Mouse (Mus musculus) naive thymus-derived CD4-positive, alpha-beta T cell, adult 2 months (primary cell): ENCODE results near the gene Rnf38.

Experiments
- DNase-seq: peaks from one replicate; pipeline ENCODE4 v3.0.0-alpha.2; 2011; ENCODE audit warnings: low read depth

Gene Rnf38

DNA sequence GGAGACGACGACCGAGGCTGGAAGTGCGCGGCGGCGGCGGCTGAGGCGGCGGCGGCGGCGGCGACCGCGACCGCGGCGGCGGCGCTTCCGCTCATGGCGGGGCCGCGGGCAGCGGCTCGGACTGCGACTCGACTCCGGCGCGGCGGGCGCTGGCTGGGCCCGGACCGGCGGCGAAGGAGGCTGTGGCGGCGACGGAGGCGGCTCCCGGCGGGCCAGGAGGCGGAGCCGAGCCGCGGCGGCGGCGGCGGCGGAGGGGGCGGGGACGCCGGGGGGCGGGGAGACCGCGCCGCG is at the start of gene Rnf38:
TSS of gene Rnf38 (minus strand) at position 77 of the 291 bp plus-strand sequence.
- no peak for DNase-seq

DNA sequence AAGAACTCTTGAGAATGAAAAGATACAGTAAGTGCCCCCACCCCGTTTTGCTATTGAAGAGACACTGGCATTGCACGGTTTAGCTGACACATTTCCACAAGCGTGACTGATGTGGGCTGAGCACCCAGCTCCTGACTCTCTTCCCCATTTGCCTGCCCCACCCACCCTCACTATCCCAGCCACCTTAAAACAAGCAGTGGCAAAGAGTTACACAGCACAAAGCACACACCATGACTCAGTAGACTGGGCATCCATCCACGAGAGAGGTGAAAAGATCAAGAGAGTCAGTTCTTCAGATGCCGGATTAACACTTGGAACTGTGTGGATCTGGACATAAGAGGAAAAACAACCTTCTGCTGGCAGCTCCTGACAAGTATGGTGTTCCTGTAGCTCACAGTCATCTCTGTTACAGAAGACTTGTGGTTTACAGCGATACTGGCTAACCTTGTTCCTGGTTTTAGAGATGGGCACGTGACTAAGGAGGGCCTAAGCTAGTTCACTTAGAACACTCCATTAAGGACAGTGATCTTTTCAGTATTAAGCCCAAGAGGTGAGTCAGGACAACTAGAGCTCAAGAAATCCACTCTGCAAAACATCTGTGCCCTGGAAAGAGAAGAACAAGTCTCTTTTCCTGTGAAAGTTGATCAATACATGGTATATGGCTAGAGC is 48.1 kb upstream of the Rnf38 start:
- DNase-seq: no peak

DNA sequence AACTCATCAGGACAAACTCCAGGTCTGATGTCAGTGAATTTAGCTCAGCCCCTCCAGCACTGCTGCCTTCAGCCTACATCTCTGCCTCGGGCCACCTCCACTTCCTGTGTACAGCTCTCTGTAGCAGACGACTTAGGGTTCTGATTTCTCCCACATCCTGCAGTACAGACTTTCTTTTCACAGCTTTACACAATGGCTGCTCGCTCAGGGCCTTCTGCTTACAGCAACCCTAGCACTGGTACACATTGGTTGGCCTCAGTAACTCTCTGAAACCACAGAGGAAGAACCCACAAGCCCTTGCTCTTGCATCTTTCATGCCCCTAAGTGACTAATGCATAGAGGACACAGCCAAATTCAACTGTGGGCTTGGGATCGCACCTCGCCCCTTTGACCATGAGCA is 37.5 kb upstream of the Rnf38 start:
- DNase-seq: peak; percentile 82

DNA sequence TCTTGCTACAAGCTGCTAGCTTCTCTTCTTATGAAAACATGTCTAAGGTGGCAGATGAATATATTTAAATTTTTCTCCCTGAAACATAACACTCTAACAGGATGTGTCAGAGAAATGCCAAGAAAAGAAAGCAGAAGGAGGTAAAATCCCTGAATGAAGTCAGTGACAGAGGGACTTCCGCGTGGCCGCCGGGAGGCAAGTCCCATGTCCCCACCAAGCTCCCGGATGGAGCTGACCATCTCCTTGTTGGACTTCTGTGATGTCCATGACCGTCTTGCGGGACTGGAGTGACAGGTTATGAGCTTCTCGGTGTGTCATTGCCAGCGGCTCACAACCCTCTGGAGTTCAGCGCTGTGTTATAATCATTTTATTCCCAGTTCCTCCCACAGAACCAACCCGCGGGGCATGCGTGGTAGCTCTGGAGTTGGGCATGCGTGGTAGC is 35.8 kb upstream of the Rnf38 start:
- DNase-seq: no peak

DNA sequence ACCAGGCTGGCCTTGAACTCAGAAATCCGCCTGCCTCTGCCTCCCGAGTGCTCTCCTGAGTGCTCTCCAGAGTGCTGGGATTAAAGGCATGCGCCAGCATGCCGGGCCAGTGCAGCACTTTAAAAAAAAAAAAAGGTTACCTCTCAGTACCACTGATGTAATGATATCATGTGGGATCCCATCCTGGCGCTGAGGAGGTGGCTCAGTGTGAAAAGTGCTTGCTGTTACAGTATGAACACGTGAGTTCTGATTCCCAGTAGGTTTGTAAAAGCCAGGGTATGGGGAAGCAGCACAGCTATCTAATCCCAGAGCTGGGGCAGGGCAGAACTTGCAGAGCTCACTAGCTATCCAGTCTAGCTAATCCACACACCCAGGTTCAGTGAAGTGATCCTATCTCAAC is 33.8 kb upstream of the Rnf38 start:
- DNase-seq: no peak

DNA sequence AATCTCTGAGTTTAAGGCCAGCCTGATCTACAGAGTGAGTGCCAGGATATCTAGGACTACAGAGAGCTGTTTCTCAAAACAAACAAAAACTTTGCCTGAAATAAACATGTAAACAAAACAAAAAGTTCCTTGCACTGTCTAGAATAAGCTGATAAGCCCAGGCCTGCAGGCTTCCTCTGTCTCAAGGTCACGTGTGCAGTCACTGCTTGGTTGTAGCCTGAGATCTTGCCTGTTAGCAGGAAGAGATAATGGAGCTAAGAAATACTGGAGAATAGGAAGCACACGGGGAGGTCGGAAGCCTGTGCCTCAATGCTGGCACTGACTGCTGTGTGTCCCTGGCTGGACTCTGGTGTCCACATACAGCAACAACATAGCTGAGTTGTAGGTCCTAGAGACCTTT is 31.9 kb upstream of the Rnf38 start:
- no peak for DNase-seq

DNA sequence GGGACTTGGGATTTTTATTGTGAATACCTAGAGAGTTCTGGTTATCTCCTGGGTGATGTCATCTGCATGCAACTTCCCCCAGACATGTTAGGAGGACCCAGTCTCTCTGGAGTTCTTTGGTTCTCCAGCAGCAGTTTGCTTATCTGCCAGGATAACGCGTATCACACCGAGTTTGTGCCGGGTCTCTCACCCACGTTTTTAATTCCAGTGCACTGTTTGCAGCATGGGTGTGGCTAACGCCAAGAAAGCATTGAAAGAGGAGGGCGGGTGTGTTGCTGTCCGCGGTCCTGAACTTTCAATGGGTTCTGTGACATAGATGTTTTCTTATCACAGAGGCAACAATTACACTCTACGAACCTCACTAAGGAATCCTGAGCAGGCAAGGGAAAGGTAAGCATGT is 26.7 kb upstream of the Rnf38 start:
- DNase-seq: peak; percentile 71

DNA sequence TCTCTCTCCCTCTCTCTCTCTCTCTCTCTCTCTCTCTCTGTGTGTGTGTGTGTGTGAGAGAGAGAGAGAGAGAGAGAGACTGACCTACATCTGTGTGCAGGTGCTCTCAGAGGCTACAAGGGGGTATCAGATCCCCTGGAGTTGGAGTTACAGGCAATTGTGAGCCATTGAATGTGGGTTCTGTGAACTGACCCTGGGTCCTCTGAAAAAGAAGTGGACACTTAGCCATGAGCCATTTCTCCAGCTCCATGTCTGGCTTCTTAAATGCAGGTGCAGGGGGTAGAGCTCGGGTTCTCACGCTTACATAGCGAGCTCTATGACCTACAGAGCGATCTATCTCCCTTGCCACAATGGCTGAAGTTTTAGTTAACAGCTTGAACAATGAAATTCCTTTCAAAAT is 25.5 kb upstream of the Rnf38 start:
- DNase-seq: no peak

DNA sequence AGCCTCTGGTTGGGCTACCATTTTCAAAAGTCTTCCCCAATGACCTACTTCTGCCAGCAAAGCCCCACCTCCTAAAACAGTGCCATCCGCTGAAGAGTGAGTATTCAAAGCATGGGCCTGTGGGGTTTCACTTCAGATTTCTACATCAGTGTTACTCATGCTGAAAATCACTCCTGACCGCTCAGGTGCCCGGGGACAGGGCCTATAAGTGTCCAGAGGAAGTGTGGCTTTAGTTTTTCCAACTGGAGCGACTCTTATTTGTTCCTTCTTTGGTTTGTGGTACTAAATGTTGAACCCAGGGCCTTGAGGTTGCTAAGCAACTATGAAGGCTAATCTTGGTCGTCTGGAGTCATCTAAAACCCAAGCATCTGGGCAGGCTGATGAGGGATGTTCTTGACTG is 21.0 kb upstream of the Rnf38 start:
- DNase-seq: no peak

DNA sequence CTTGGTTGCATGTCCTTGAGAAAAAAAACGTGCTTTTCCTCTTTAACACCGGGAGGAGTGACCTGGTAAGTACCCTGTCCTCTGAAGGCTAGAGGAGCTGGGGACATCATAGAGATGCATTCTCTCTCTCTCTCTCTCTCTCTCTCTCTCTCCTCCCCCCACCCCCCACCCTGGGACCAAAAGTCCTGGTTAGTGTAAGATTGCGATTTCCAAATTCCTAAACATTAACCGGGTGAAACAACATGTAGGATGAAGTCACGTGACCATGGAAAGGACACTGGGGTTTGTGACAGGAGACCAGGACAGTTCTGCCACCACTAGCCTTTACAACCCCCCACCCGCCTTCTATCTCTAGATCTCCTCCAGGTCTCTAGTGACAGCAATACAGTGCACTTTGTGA is 19.6 kb upstream of the Rnf38 start:
- no peak for DNase-seq

DNA sequence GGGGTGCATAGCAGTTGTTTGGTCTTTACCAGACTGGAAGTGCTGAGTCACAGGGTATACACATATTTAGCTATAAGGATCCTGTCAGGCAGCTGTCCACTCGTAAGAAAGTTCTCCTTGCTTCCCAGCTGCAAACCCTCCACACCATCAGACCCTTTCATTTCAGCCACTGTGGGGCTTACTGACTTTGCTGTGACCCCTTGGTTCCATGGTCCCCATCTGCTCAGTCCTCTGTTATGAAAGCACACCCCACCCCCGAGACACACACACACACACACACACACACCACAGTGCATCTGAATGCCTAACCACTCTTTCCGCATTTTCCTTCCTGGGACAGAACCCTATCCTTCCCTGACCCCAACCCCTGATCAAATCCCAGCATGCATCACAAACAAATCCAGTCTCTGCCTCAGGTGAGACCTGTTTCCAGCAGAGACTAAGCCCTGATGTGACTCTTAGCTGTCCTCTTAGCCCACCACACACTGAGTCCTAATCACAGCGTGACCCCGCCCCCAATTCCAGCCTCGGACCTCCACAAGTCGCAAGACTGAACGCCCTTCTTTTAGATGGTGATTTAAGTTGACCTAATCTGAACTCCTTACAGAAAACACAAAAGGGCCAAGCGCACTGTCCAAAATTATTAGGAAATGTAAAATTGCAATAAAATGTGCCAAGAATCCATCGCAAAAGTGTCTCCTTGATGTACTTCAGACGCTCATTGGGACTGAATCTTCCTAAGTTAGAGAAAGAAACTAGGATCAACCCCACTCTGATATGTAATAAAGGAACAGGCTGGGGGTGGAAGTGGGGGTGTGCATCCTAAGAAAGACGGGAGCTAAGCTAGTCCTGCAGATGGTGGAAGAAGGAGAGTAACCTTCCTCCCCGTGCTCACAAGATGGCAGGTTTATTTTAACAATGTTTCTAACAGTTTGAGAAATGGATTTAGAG is 18.7 kb upstream of the Rnf38 start:
- no peak for DNase-seq

DNA sequence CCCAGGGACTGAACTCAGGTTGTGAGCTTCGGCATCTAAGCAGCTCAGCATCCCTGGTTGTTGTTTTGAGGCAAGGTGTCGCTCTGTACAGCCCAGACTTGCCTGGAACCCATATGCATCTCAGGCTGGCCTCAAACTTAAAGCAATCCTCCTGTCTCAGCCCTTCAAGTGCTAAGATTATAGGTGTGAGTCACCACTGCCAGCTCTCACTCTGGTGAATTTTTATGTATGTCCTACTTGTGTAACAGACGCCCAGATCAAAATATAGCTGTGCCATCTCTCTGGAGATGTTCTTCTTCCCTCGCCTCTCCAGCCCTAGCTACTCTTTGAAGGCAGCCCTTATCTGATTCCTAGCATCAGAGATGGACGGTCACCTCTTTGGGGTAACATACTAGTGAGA is 17.9 kb upstream of the Rnf38 start:
- no peak for DNase-seq

DNA sequence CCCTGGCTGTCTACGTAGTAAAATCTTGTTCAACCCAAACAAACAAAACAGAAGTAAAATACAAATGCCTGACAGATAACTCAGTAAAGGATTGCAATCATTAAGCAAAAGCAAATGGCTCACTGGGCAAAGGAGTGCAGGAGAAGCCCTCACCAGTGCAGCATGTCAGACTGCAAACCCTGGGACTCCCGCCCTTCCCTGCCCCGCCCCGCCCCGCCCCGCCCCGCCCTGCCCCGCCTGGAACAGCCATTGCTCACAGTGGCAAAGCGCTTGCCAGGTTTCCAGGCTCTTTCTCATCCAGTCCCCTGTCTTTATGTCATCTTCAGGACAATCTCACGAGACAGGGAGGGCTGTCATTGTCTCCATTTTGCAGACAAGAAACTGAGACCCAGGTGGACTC is 16.1 kb upstream of the Rnf38 start:
- DNase-seq: no peak

DNA sequence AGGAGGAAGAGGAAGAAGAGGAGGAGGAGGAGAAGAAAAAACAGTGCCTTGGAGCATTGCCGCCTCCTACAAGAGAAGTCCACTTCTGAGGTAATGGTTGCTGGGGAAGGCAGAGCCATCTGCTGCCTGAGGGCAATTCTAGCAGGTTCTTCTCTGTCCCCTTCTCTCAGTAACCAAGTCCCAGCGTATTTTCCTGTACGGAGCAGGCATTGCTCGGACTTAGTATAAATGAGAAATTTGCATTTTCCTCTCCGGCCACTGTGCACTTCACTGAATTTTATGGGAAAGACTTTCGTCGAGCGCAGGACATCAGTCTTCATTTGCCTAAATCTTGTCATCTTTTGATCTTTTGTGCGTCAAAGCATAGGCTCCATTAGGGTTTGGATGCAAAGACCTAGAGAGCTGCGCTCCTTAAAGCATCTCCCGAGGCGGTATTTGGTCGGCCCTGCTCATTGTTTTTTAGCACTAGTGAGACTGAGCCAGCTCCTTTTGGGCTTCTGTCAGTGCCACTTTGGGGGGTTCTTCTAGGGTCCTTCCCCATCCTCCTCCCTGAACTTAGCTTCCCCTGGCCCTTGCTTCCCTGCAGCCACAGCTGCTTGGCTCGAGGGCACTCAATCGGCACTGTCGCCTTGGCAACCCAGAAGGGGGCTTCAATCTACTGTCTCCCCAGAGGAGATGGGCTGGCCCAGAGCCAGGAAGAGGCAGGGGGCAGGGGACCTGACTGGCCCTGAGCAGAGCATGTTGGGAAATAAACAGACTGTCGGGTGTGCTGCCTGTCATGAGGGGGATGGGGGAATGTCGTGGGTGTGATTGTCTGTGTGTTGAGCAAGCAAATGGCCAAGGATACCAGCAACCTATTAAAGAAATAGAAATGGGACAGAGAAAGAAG is 13.7 kb upstream of the Rnf38 start:
- no peak for DNase-seq

DNA sequence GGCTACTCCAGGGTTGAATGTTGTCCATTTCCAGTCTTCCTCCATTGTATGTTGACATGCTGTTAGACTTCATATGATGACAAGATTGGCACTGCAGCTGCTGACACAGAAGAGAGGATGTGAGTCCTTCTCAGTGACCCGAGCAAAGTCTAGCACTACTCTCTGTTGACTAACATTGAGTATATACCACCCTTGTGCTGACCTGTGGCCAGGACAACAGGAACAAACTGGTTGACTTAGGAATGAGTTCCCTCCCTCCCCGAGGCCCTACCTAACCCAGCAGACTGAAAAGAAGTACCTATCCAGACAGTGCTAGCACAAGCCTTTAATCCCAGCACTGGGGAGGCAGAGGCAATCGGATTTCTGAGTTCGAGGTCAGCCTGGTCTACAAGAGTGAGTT is 12.7 kb upstream of the Rnf38 start:
- DNase-seq: no peak

DNA sequence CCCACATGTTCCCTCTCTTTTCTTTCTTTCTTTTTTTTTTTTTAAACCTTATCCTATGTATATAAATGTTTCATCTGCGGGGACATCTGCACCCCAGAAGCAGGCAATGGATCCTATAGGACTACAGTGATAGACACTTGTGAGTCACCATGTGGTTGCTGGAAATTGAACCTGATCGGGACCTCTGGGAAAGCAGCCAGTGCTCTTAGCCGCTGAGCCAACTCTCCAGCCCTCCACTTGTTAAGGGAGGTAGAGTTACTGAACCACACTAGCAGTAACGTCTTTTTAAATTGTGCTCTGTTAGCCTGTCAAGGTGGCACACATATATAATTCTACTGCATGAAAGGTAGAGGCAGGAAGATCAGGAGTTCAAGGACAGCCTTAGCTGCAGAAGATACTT is 8.0 kb upstream of the Rnf38 start:
- no peak for DNase-seq

DNA sequence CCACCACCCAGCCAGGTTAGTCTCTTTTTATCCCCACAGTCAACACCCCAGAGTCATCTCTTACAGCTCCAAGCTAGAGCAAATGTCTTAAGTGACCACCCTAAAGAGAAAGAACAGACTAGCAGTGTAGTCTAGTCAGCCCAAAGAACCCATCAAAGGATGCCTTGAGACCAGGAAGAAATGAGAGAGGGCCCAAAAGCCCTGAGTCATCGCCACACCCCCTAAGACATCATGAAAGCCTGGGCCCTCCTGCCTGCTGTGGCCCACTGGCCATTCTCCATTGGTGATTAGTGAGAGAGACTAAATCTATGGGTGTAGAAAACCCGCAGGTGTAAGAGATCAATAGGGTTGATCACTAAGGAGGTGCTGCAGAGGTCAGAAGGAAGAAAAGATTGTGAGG is 2.4 kb upstream of the Rnf38 start:
- DNase-seq: no peak

DNA sequence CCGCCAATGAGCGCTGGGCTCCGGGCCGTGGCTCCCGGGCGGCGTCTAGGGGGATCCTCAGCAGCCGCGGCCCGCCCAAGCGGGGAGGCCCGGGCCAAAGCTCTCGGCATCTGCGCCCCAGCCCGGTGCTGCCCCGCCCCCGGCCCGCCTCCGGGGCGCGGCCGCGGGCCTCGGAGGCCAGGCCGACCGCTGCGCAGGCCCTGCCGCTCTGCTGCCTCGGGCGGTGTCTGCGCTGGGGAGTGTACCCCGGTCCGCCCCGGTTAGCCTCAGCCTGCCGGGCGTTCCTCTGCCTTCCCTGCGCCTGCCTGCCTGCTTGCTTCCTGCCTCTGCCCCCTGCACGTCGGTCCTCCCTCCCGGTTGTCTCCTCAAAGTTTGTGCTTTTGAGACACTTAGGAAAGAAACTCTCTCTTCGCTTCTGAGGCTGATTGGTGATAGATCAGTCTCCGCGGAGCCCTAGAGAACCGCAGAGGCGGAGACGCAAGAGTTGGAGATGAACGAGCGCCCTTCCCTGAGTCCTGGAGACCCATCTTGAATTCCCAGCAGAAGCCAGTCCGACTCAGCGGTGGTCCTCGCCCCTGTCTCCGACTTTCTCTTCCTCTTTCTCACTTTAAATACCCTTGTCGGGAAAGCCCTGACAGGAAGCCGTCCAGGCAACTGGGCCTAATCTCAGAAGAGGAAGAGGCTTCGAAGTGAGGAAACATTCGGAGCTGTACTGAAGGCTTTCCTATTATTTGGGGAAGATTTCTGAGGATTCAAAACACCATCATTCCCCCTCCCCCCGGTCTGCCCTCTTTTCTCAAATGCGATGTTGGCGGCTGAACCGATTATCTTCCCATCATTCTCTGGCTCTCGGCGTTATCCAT is 646 bp upstream of the Rnf38 start:
- DNase-seq: peak; percentile 87

DNA sequence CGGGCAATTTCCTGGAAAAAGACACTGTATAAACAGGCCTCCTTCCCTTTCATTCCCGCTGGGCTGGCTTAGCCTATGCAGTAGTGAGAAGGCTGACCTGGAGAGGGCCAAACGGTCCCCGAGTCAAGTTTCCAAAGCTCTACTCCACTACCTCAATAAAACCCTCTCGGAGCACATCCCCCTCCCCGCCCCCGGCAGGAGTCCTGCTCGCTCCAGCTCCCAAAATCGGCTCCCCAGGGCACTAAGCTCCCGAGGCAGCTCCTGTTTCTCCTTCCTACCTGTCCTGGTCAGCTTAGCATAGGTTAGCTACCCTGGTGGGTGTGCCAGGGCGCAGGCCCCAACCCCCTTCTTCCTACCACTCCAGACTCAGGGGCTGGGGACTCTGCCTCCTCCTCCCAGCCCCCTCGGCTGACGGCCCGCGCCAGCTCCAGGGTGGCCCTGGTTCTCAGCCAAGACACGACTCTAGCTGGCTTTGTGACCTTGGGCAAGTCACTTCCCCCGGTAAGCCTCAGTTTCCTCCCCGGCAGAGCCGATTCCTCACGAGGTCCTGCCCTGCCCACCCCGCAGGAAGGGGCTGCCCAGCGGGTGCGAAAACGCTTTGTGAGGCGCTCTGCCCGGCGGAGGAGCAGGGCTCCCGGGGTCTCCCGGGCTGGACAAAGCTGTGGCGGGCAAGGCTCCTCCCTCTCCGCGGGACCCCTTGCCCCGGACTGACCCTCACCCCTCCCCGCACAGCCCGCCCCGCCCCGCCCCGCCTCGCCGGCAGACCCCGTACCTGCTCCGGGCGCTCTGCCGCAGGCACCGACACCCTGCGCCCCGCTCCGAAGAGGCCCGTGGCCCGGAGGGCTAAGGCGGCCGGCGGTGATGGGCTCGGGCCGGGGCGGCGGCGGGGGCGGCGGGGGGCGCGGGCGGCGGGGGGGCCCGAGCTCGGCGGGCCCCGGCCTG is 547 bp downstream of the Rnf38 start:
- DNase-seq: peak; percentile 63

DNA sequence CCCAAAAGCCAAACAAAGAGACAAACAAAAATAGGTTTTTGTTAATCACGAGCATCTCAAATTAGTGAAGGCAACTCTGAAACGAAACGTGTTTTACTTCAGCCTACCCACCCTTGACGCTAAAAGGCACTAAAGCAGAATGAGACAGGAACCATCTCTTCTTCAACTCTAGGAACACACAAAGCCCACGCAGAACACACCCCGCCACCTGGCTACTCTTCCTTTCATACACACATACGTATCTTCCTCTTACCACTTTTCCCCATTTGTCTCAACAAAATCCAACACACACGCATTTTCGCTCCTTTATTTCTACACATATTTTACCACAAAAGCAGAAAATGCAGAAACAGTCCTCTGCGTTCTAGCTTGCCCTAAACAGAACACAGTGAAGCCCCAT is 8.5 kb downstream of the Rnf38 start:
- DNase-seq: no peak

DNA sequence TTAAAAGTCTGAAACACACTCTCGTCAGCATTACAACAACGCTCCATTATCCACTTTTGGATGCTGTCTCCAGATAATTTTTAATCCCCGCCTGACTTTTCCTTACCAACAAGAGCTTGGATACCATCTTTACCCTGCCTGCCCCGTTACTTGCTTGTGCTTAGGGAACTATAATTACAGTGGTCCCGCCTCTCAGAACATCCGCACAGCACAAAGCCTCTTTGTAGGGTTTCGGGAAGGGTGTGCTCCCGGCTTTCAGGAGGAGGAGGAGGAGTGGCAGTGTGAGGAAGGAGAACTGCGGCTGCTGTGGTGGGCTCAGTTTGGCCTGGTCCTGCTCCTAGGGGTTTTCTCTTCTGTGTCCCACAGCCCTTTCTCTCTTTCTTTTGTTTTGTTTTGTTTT is 9.4 kb downstream of the Rnf38 start:
- DNase-seq: no peak
